Comparison of ENCODE assay signal across 18 mouse cellular contexts in genomic region chr10:5368266-5368665, GRCm38 (mm10).
DNase-seq lines count a peak whose midpoint lies in the region; ATAC-seq and TF ChIP-seq lines count a peak whose summit lies in the region.
"Had no signal": no experiment of that assay in that cellular context is flagged by ENCODE, and none has a peak within 500 bp of the region (broad histone marks: within the 10 kb centered on the region; RNA-seq: fewer than 3 reads in every experiment).

No protein-coding gene starts in this region.

- no peak for TF ChIP-seq POLR2A in brain, embryonic 14.5 days (IDR thresholded peaks at IDR 0.05; ENCODE audit: borderline replicate concordance, extremely low read depth, insufficient read depth, insufficient read length, poor library complexity, severe bottlenecking)

- H3K9me3 ChIP-seq in kidney, embryonic 16.5 days (ENCODE audit: low read length): no peaks in the 10 kb centered on the region
- H3K9me3 ChIP-seq in heart, embryonic 11.5 days (replicated peaks; ENCODE audit: control insufficient read depth, low read length): no peaks in the 10 kb centered on the region
- H3K9me3 ChIP-seq: embryonic facial prominence, embryonic 12.5 days; liver, embryonic 12.5 days; midbrain, embryonic 12.5 days; neural tube, embryonic 12.5 days had no signal

- no peaks in the 10 kb centered on the region for H3K27me3 ChIP-seq in kidney, embryonic 16.5 days (ENCODE audit: insufficient read depth, low read length)
- no peaks in the 10 kb centered on the region for H3K27me3 ChIP-seq in heart, embryonic 11.5 days (ENCODE audit: control insufficient read depth, insufficient read depth, low read length)
- H3K27me3 ChIP-seq: embryonic facial prominence, embryonic 12.5 days; liver, embryonic 12.5 days; midbrain, embryonic 12.5 days; neural tube, embryonic 12.5 days had no signal

- TF ChIP-seq CTCF in brain, embryonic 14.5 days (IDR thresholded peaks at IDR 0.05; ENCODE audit: borderline replicate concordance, extremely low read depth, insufficient read depth, insufficient read length): no peak

- H3K36me3 ChIP-seq in kidney, embryonic 16.5 days (ENCODE audit: insufficient read depth, low read length): no peaks in the 10 kb centered on the region
- H3K36me3 ChIP-seq in heart, embryonic 11.5 days (ENCODE audit: control insufficient read depth, insufficient read depth, low read length): no peaks in the 10 kb centered on the region
- H3K36me3 ChIP-seq: embryonic facial prominence, embryonic 12.5 days; liver, embryonic 12.5 days; midbrain, embryonic 12.5 days; neural tube, embryonic 12.5 days had no signal

- WGBS in kidney, embryonic 16.5 days: 79% methylated on average over 6 of the region's 6 CpGs
- WGBS in heart, embryonic 11.5 days (ENCODE audit: insufficient replicate concordance): 76% methylated on average over 6 of the region's 6 CpGs

- H3K4me1 ChIP-seq in kidney, embryonic 16.5 days (ENCODE audit: insufficient read depth, low read length): no peaks in the 10 kb centered on the region
- no peaks in the 10 kb centered on the region for H3K4me1 ChIP-seq in heart, embryonic 11.5 days (ENCODE audit: control insufficient read depth, insufficient read depth, low read length)
- H3K4me1 ChIP-seq: embryonic facial prominence, embryonic 12.5 days; liver, embryonic 12.5 days; midbrain, embryonic 12.5 days; neural tube, embryonic 12.5 days had no signal

- H3K4me3 ChIP-seq in kidney, embryonic 16.5 days (ENCODE audit: low read length): no peak overlapping the region
- no peak overlapping the region for H3K4me3 ChIP-seq in heart, embryonic 11.5 days (ENCODE audit: low read depth, low read length)
- H3K4me3 ChIP-seq: embryonic facial prominence, embryonic 12.5 days; heart, adult 2 months; liver, embryonic 12.5 days; midbrain, embryonic 12.5 days; neural tube, embryonic 12.5 days had no signal

- no peak for ATAC-seq in kidney, embryonic 16.5 days (ENCODE audit: low FRiP score, low TSS enrichment)
- ATAC-seq in heart, embryonic 11.5 days (replicated peaks; ENCODE audit: insufficient number of reproducible peaks, low FRiP score, low TSS enrichment): no peak
- ATAC-seq: inflammation-experienced regulatory T-cells, adult 6 months; liver, embryonic 12.5 days had no signal

- intact Hi-C loops in left cerebral cortex, postnatal 25 days (cut with DNase I): no loop called here

- peak; percentile 7 for DNase-seq in kidney, postnatal 14 days
- peak; percentile 21 for DNase-seq in brain, embryonic 14.5 days (ENCODE audit: low read depth)
- DNase-seq in frontal cortex, postnatal 36 days (ENCODE audit: low spot score in 2 of 2): peak; percentile 58 to 60
- peak; percentile 59 to 74 for DNase-seq in left cerebral cortex, postnatal 25 days (ENCODE audit: low spot score in 2 of 2)
- no peak for DNase-seq in adrenal gland, postnatal 14 days
- DNase-seq: cerebellum, postnatal 10 days; heart, adult 2 months; heart, postnatal 14 days; lung, postnatal 14 days; retina, postnatal 1 day; thymus, postnatal 25 days had no signal

- no peak overlapping the region for H3K27ac ChIP-seq in kidney, embryonic 16.5 days (ENCODE audit: low read length)
- H3K27ac ChIP-seq in heart, embryonic 11.5 days (ENCODE audit: low read depth, low read length): no peak overlapping the region
- H3K27ac ChIP-seq: embryonic facial prominence, embryonic 12.5 days; heart, adult 2 months; liver, embryonic 12.5 days; midbrain, embryonic 12.5 days; neural tube, embryonic 12.5 days had no signal

- H3K4me2 ChIP-seq in kidney, embryonic 16.5 days (replicated peaks; ENCODE audit: low read depth, low read length): no peak overlapping the region
- no peak overlapping the region for H3K4me2 ChIP-seq in heart, embryonic 11.5 days
- H3K4me2 ChIP-seq: embryonic facial prominence, embryonic 12.5 days; liver, embryonic 12.5 days; midbrain, embryonic 12.5 days; neural tube, embryonic 12.5 days had no signal

- H3K9ac ChIP-seq in kidney, embryonic 16.5 days (replicated peaks; ENCODE audit: low read length): no peak overlapping the region
- no peak overlapping the region for H3K9ac ChIP-seq in heart, embryonic 11.5 days (ENCODE audit: low read depth, low read length)
- H3K9ac ChIP-seq: embryonic facial prominence, embryonic 12.5 days; liver, embryonic 12.5 days; midbrain, embryonic 12.5 days; neural tube, embryonic 12.5 days had no signal
